Mouse (Mus musculus) forebrain, postnatal 0 days (tissue): ENCODE data around the gene Eif2b2. TPM values are rescaled to one million over a fixed set of nuclear protein-coding genes. Genes with fewer than 3 reads are reported as not detected.

Experiments
- ATAC-seq: fragments of 200-750 bp; cut with Nextera tagmentation; 2 replicates; pipeline ENCODE4 v1.8.0; 2017; ENCODE audit warnings: mild to moderate bottlenecking, moderate library complexity
- DNase-seq: peaks from one replicate; pipeline ENCODE4 v3.0.0-alpha.2; 2015
- H3K27ac ChIP-seq: fragments of 300-500 bp; sonication (generic); 2 replicates; pipeline ENCODE4 v1.5.1; 2014; ENCODE audit warnings: low read depth, mild to moderate bottlenecking, antibody characterized with exemption, low read length, moderate library complexity, mixed read lengths
- H3K27me3 ChIP-seq: fragments of 300-500 bp; sonication (generic); 2 replicates; pipeline ENCODE4 v1.6.1; 2014; ENCODE audit warnings: mild to moderate bottlenecking, low read length, mixed read lengths; ENCODE audit not compliant: insufficient read depth
- H3K36me3 ChIP-seq: fragments of 300-500 bp; sonication (generic); 2 replicates; pipeline ENCODE4 v1.6.1; 2014; ENCODE audit warnings: mild to moderate bottlenecking, moderate library complexity; ENCODE audit not compliant: insufficient read depth
- H3K4me1 ChIP-seq: fragments of 300-500 bp; sonication (generic); 2 replicates; pipeline ENCODE4 v1.6.1; 2014; ENCODE audit warnings: antibody characterized with exemption; ENCODE audit not compliant: insufficient read depth
- H3K4me2 ChIP-seq: fragments of 300-500 bp; sonication (generic); 2 replicates; pipeline ENCODE4 v1.6.1; 2014; ENCODE audit warnings: low read depth, mild to moderate bottlenecking, moderate library complexity
- H3K4me3 ChIP-seq: fragments of 300-500 bp; sonication (generic); 2 replicates; pipeline ENCODE4 v1.5.1; 2014; ENCODE audit warnings: low read depth, low read length, mixed read lengths
- H3K9ac ChIP-seq: fragments of 300-500 bp; sonication (generic); 2 replicates; pipeline ENCODE4 v1.6.1; 2014; ENCODE audit warnings: mild to moderate bottlenecking
- H3K9me3 ChIP-seq: fragments of 300-500 bp; sonication (generic); 2 replicates; pipeline ENCODE4 v1.6.1; 2016; ENCODE audit warnings: low read length
- CTCF ChIP-seq: sonication (generic); IDR thresholded peaks from 2 replicates; pipeline ENCODE4 v1.5.1; 2016; ENCODE audit warnings: antibody characterized with exemption, control low read depth, low read depth
- WGBS: fragments of 180-500 bp; shearing (Covaris S2); extraction: QIAGEN DNeasy Blood & Tissue Kit; methylation state at CpG from one replicate; pipeline ENCODE4 v1.1.7; 2014; 5-methylcytosine and 5-hydroxymethylcytosine counted together
- polyA plus RNA-seq: library from polyadenylated mRNA; unstranded; fragments of >200 nt; fragmentation: Nextera tagmentation; extraction: Ambion mirVana; gene quantifications from 2 replicates; pipeline ENCODE4 v1.2.1, GENCODE M21; 2015
- total RNA-seq: library from RNA; depleted of rRNA; stranded (reverse); fragments of >200 nt; gene quantifications from 2 replicates; pipeline ENCODE4 v1.2.3, GENCODE M21; 2014

The Eif2b2 gene
- total and polyA plus RNA-seq, 2 experiments from 2014 or later = 69.0 to 78.3 TPM

DNA sequence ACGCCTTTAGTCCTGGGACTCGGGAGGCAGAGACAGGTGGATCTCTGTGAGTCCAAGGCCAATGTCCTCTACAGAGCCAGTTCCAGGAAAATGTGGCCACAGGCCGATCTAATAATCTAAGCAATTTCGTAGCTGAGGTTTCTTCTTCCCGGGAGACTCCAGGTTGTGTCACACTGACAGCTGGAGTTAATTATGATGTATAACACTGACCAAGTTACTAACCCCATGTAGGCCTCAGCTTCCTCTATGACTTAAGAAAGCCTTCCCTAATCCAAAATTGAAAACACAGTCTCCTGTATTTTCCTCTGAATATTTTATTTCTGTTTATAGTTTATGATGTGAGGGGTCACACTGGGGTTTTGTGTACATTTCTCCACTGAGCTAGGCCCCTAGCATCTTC is 4.2 kb upstream of the Eif2b2 start:
- Histone ChIP-seq H3K4me1 (peaks cover 2% of the 10 kb centered on the region), H3K36me3 (no peaks in the 10 kb centered on the region), H3K4me2 (no peak overlapping the region), H3K27ac (no peak overlapping the region), H3K9me3 (no peaks in the 10 kb centered on the region), H3K9ac (no peak overlapping the region), H3K27me3 (no peaks in the 10 kb centered on the region), H3K4me3 (no peak overlapping the region)
- TF ChIP-seq CTCF = no peak
- WGBS = 92% methylated on average over 5 of the region's 5 CpGs
- DNase-seq (no peak), ATAC-seq (no peak)

DNA sequence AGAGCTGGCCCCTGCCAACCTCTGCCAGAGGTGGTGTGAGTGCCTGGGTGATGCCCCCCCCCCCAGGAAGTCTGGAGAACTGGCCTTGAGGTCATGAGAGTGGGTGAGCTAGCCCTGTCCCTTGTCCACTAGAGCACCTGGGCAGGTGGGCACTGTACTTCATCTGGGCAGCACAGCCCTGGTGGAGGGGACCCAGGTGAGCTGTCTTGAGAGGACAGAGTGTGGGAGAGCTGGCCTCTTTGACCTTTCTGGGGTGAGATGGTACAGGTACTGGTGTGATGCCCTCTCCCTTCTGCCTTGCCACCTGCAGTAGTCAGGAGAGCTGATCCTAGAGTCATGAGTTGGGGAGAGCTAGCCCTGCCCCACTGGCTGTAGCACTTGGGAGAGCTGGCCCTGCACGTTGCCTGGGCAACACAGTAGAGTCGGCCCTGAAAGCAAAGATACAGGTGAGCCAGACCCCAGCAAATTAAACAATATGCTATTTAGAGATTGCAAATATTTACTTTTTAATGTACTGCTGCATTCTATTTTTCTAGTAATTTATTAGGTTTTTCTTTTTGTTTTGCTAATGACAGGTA is 1.5 kb upstream of the Eif2b2 start:
- no peak for TF ChIP-seq CTCF
- ATAC-seq = no peak
- H3K4me3 ChIP-seq = no peak overlapping the region
- H3K27ac ChIP-seq = no peak overlapping the region
- no peak overlapping the region for H3K4me2 ChIP-seq
- H3K9ac ChIP-seq = no peak overlapping the region
- no peaks in the 10 kb centered on the region for H3K9me3 ChIP-seq
- H3K36me3 ChIP-seq = peaks cover 14% of the 10 kb centered on the region
- H3K27me3 ChIP-seq = no peaks in the 10 kb centered on the region
- DNase-seq = no peak
- H3K4me1 ChIP-seq = peaks cover 10% of the 10 kb centered on the region
- WGBS = 71% methylated on average over 2 of the region's 2 CpGs

DNA sequence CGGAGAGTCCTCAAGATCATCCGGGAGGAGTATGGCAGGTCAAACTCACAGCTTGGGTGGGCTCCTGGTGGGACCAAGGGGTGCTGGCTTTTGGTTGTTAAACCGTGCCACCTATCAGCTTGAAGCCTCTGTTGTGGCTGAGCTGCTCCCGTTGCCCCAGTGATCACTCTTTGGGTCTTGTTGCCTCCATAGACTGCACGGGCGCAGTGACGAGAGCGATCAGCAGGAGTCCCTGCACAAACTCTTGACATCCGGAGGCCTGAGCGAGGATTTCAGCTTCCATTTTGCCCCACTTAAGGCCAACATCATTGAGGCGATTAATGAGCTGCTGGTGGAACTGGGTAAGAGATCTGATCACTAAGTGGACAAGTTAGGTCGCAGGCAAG is 617 bp downstream of the Eif2b2 start:
- peak overlapping the region; percentile 85 for H3K4me2 ChIP-seq
- DNase-seq (peak; percentile 9), ATAC-seq (no peak)
- peak overlapping the region; percentile 71 for H3K27ac ChIP-seq
- peaks cover 33% of the 10 kb centered on the region for H3K36me3 ChIP-seq
- H3K4me1 ChIP-seq = peaks cover 10% of the 10 kb centered on the region
- peak overlapping the region; percentile 81 for H3K4me3 ChIP-seq
- TF ChIP-seq CTCF = no peak
- no peaks in the 10 kb centered on the region for H3K9me3 ChIP-seq
- H3K27me3 ChIP-seq = no peaks in the 10 kb centered on the region
- H3K9ac ChIP-seq = peak overlapping the region; percentile 61
- WGBS = 3% methylated on average over 12 of the region's 12 CpGs

DNA sequence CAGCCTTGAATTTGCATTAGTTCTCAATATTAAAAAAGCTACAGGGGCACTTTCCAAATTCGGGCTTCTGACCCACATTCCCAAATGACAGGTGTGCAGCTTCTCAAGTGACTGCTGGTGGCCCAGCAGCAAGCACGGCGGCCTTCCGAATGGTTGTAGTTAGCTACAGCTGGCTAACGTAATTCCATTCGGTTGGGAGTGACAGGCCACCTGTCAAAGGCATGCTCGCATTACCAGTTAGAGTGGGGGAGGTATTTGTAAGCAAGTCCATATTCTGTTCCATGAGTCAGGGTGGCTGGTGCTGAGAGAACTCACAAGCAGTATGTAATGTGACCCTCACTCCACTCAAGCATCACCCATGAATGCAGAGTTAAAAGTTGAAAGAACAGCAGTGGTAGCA is 7.9 kb downstream of the Eif2b2 start:
- Histone ChIP-seq H3K4me3 (no peak overlapping the region), H3K9ac (no peak overlapping the region), H3K4me1 (no peaks in the 10 kb centered on the region), H3K4me2 (no peak overlapping the region), H3K36me3 (peaks cover 50% of the 10 kb centered on the region), H3K27ac (no peak overlapping the region), H3K27me3 (no peaks in the 10 kb centered on the region), H3K9me3 (no peaks in the 10 kb centered on the region)
- 68% methylated on average over 7 of the region's 7 CpGs for WGBS
- DNase-seq (no peak), ATAC-seq (no peak)
- TF ChIP-seq CTCF = no peak

DNA sequence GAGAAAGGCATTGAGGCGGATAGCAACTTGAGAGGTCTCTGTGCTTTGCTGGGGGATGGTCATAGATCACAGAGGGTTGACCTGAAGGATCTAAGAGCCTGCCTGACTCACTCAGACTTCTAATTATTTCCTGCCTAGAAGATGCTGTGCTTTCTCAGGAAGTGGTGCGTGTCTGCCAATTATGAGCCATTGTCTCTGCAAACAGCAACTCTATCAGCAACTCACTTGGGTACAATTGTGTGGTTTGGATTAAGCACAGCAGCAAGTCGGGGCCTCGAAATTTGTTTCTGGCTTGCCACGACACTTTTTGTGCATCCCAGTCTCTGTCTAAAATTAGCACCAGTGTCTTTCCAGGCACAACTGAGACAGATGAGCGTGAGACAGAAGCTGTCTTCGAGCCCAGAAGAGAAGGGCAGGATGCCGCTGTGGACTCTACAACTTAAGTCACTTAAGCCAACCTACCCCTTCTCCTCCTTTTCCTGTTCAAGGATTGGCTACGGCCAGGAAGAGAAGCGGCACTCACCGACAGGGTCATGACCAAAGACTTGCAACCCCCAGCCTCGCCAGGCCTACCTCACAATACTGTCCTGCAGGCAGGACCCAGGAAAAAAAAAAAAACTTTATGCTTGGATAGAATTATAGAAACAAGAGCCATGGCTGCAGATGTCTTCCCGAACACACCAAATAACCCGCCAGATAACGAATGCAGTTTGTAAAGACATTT is 8.8 kb downstream of the Eif2b2 start:
- TF ChIP-seq CTCF = no peak
- H3K4me1 ChIP-seq = no peaks in the 10 kb centered on the region
- ATAC-seq = no peak
- H3K4me3 ChIP-seq = no peak overlapping the region
- no peaks in the 10 kb centered on the region for H3K9me3 ChIP-seq
- H3K4me2 ChIP-seq = no peak overlapping the region
- no peak overlapping the region; the same call in 1 of the 2 replicates for H3K27ac ChIP-seq
- peaks cover 42% of the 10 kb centered on the region for H3K36me3 ChIP-seq
- WGBS = 53% methylated on average over 15 of the region's 15 CpGs
- H3K9ac ChIP-seq = no peak overlapping the region
- DNase-seq = no peak
- H3K27me3 ChIP-seq = no peaks in the 10 kb centered on the region

DNA sequence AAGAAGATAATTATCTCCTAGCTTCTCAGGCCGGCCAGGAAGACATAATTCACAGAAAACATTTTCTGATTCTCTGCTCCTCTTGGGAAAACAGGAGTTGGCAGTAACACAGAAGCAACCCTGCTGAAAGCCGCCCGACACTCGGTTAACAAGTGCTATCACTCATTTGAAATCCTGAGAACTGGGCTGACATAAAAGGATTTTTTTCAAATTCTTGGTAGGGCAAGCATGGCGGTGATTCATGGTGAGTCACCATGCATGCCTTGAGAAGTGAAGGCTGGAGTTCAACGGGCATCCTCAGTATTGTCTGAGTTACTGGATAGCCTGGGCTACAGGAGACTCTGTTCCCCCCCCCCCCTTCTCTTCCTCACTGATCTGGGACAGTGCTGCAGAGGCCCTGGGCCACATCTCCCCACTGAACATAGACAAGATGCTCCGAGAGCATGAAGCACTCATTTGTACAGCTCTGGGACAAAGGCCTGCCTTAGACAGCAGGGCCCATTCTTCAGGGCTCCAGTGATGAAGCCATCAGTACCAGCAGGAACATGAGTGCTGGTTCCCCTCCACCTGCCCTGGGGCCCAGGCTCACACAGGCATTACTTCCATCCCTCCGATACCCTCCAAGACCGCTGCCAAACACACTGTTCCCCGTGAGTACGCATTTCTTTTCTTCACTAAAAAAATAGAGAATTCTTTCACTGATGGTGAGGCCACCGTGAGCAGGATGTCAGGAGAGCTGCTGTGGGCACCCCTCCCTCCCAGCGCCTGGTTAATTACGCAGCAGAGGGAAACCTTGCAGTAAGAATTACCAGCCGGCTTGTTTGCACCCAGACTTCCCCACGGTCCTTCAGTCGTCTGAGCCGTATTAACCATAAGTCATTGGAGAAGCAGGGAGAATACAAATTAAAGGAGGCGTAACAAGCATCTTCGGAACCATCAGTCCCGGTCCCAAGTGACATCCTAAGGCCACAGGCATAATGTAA is 14.4 kb downstream of the Eif2b2 start:
- no peak for ATAC-seq
- H3K27ac ChIP-seq = no peak overlapping the region
- no peak overlapping the region for H3K9ac ChIP-seq
- DNase-seq = no peak
- no peaks in the 10 kb centered on the region for H3K9me3 ChIP-seq
- H3K4me2 ChIP-seq = no peak overlapping the region
- H3K27me3 ChIP-seq = no peaks in the 10 kb centered on the region
- no peak overlapping the region for H3K4me3 ChIP-seq
- peaks cover 3% of the 10 kb centered on the region; the same call in 1 of the 2 replicates for H3K36me3 ChIP-seq
- WGBS = 68% methylated on average over 21 of the region's 21 CpGs
- TF ChIP-seq CTCF = no peak
- no peaks in the 10 kb centered on the region for H3K4me1 ChIP-seq
